Mouse (Mus musculus) adrenal gland (tissue): Measurements from ENCODE around the gene Btrc.

Experiments
- intact Hi-C: fragments of 180-260 bp; cut with DNase I; formaldehyde crosslinking; loops from one replicate; pipeline ENCODE4 v1.15.1; 2025

Btrc gene

DNA sequence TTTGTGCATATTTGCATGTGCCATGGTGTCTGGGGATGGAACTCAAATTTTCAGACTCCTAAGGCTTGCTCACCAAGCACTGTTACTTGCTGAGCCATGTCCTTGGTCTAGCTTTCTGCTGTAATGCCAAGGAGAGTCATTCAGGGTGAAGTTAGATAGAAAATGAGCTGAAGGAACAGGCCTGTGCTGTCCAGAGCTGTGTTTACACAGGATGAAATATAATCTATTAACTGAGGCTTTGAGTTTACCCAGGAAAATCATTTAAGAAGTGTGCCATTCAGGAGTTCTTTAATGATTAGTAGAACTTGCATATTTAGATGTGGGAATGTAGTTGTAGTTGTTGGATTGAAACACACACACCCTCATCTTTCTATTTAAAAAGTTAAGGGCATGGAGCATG is 54.1 kb downstream of the Btrc start:
- intact Hi-C loops = no loop called here

DNA sequence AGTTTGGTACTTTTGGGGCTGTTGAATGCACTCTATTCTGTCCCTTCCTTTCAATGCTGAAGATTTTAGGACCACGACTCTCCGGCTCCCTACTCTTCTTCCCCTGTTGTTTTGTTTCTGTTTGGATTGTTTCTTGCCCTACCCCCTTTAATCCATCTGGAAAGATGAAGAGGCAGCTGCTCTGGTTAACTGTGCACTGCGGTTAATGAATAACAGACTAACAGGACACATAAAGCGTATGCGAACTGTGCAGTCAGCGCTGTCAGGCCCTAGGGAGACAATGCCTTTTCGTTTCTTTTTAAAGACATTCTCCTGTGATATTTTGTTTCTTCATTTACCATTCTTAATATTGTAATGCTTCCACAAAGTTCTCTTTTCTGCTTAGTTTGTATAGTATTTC is 58.7 kb downstream of the Btrc start:
- intact Hi-C loops = no loop called here

DNA sequence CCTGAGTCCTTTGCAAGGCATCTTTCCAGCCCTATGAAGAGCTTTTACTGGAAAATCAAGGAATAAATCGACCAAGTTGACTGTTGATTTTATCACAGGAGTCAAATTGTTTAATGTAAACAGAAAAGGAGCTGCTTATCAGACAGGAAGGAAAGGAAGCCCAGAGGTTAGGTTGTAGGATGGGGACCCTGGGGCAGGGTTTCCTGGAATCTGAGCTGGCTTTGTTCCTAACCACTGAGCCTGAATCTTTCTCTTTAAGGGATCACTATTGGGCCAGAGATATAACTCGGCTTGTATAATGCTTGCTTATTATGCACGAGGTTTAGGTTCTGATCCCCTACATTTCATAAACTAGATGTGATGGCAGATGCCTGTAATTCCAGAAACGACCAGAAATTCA is 64.6 kb downstream of the Btrc start:
- intact Hi-C loops = loop anchor here (5.0 kb wide), 1 partner anchor 41 kb away; no protein-coding TSS in a partner anchor

DNA sequence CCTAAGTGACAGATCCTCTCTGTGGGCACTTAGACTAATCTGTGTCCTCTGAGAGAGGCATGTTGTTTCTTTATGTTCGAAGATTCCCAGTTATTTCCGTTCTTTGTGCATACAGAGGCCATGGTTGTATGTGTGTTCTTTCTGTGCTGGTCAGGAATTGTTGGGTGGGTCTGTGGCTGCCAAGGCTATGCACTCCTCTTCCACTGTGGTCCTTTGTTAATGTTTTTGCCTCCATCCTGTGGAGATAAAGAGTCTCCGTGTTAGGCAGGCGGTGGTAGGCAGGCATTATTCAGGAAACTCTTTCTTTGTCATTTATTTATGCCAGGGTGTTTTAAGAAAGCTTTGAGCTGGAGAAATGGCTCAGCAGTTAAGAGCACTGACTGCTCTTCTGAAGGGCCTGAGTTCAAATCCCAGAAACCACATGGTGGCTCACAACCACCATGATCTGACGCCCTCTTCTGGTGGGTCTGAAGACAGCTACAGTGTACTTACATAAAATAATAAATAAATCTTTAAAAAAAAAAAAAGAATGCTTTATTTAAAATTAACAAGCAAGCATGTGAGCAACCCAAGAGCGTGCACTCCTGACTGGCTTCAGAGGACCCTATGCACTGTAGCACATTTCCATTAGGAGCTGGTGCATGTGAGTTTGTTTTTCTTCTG is 67.6 kb downstream of the Btrc start:
- intact Hi-C loops = no loop called here

DNA sequence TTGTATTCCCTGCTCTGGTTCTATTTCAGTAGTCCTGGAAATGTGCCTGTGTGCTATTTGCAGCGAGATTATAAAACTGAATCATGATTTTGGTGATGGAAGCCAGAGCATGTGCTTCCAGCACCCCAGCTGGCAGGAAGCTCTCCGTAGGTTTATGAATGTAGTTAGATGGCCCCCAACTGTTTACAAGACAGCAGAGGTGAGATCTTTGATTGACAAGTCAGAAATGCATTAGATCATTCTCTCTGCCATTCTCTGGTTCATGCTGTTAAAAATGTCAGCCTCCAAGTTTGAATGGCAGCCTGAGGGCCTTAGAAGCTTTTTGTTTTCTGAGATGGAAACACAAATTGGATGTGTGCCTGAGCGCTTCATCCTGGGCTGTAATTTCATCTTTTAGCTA is 68.8 kb downstream of the Btrc start:
- intact Hi-C loops = no loop called here

DNA sequence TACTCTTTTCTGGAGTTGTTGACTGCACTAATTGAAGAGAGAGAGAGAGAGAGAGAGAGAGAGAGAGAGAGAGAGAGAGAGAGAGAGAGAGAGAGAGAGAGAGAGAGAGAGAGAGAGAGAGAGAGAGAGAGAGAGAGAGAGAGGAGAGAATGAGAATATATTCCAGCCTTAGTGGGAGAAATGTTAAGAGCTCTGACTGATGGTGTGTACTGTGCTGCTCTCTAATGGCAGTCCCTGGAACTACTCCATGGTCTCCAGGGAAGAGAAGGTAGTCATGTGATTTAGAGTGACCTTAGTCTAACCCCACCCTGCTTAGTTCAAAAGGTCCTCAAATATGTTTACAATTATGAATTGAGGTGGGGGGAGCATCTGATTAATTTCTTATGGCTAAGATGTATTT is 72.5 kb downstream of the Btrc start:
- intact Hi-C loops = loop anchor here (5.0 kb wide), 3 partner anchors 134 to 214 kb away; no protein-coding TSS in a partner anchor

DNA sequence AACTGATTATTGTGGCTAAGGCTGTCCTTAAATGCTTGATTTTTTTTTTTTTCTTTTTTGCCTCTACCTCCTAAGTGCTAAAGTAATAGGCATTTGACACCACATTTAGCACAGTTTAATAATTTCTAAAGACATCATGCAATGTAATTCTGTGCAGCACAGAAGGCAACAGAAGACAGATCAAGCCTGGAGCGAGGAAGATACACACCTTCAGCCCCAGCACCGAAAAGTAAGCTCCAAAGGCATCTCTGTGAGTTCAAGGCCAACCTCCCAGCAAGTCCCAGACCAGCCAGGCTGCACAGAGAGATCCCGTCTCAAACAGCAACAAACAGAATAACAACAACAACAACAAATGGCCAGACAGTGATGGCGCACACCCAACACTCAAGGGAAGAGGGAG is 73.6 kb downstream of the Btrc start:
- intact Hi-C loops = loop anchor here (5.0 kb wide), 3 partner anchors 135 to 215 kb away; no protein-coding TSS in a partner anchor

DNA sequence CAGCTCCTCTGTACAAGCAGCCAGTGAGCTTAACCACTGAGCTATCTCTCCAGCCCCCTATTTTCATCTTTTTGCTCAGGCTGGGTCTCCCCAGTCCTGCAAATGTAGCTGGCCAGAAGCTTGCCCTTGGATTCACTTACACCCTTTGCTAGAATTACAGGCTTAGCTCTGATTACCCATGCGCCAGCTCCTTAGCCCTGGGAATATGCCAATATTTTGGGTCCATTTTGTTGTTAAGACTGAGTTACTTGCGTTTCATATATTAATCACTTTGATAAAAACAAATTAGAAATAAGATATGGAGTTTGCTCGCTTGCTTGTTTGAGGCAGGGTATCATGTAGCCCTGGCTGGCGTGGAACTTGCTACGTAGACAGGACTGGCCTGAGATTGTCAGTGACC is 74.7 kb downstream of the Btrc start:
- intact Hi-C loops = loop anchor here (5.0 kb wide), 3 partner anchors 136 to 216 kb away; no protein-coding TSS in a partner anchor

DNA sequence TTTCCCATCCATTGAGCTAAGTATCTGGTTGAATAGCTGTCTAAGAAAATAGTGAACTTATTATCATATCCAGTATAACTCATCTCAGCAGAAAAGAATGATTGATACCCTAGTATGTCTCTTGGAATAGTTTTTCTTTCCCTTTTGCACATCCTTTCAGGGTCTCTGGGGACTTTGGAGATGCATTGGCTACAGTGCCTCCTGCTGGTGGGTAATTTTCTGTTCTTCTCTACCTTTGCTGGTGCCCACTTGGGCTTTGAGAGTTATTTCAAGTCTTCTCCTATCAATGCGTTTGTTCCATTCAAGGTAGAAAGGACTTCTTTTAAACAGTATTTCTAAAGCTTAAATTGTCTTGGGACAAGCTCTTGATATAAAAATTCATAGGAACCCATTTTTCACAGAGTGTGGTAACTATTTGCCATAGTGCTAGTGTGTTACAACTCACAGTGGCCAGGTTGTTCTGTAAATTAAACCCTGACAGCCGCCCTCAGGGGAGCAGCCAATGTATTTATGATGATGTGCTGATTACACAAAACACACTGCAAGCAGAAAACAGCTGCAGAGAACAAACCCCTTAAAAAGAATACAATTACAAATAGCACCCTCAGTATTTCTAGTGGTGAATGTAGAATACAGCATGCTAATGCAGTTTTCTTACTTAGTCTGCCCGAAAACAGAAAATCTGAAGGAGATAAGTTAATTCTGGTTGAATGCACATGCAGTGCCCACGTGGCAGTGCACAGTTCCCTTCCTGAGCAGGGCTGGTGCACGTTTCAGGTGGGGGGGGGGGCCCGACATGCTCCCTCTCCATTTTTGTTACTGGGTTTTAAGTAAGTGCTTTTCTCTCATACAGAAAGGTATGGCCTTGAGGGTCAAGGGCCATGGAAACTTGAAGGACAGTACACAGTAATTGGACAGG is 75.7 kb downstream of the Btrc start:
- intact Hi-C loops = loop anchor here (5.0 kb wide), 3 partner anchors 137 to 217 kb away; no protein-coding TSS in a partner anchor

DNA sequence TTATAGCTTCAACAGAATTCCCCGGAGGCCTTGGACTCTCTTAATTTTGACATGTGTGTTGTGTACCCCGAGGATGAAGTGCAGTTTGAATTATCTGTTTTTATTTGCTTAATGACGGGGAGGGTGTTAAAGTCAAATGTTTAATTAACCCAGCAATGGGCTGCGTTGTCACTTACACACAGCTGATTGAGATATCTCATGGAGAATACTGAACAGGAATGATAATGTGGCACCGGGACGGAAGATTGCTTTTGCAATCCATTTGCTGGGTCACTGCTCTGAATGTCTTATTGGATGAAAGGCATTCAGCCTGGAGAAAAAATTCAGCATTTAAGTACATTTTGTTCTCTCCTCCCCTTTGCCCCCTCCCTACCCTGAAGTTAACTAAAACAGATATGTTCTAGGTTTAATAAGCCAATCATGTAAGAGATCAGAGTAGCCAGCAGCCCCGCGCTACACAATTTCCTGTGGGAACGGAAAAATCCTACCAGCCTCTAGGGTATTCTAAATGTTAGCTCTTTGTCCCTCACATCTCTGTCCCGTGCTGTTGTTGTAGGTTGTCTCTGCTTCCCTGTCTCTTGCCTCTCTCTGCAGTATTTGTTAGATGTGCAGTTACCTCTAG is 77.1 kb downstream of the Btrc start:
- intact Hi-C loops = no loop called here

DNA sequence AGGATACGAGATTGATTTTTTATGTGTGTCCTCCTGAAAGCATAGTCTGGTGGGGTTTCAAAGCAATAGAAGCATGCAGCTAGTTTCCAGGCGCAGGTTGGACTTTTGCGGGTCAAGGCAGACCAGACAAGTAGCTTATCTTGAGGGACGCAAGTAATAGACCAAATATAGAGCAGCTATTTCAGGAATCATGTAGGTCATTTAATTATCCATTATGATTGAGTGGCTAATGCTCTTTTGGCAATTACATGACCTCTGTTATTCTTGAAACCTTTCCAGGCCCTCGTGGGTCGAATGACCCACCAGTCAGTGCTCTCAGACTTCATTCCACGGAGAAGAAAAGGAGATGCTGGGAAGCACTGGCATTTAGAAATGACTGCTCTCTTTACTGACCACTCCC is 78.2 kb downstream of the Btrc start:
- intact Hi-C loops = no loop called here

DNA sequence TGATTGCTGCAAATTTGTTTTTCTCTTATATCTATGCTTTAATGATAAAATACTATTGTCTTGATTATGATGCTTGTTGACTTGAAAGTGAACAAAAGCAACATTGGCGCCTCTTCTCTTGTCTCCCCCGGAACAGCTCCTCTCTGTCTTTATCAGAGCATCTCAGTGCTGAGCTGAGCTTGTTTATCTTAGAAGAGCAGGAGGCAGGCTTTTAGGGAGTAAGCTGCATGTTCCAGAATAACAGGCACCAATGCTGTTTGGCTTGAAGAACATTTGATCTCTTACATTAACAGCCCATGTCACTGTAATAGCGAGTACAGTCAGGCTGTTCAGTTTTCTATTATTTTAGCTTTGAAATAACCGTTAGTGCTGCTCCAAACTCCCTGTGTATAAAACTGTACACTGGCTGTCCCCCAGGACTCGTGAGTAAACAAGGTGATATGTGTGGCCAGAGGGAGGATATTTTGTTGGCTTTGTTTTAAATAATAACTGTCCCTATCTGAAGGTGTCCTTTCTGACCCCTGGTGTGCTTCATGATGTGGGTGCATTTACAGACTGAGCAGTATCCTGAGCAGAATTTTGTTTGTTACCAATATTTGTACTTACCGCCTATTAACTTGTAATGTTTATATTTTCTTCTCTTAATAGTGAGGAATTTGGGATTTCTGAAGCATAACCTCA is 81.9 kb downstream of the Btrc start:
- intact Hi-C loops = loop anchor here (5.0 kb wide), 1 partner anchor 97 kb away; no protein-coding TSS in a partner anchor

DNA sequence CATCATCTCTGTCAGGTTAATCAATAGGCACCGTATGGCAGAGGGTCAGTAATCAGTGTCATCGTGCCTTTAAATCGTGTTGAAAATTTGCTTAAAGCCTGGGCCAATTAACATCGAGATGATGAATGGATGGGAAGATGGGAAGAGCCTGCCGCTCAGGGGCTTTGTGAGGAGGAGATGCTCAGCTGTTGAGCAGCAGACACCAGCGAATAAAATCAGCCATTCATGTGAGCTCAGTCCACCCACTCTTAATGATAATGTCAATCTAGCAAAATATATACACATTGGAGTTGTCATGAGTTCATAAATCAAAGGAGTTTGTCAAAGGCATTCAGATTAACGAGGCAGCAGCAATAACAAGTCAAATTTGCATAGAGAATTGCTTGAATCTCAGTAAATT is 83.1 kb downstream of the Btrc start:
- intact Hi-C loops = loop anchor here (5.0 kb wide), 1 partner anchor 96 kb away; no protein-coding TSS in a partner anchor

DNA sequence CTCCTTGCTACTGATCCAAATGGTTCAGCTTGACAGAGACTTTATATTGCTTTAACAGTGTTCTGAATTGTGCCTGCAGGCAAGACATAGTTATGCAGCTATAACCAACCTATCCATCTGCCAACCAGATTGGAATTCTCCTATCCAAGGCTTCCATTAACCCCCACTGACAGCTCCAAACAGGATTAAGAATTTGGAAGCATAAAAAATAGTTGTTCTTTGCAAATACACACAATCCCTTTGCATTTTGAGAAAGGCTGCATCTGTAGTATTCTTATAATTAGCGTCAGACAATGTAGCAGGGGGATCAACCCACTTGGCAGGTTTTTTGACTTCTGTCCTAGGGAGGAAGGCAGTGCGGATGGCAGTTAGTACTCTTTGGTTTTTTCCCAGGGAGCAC is 83.7 kb downstream of the Btrc start:
- intact Hi-C loops = loop anchor here (5.0 kb wide), 1 partner anchor 95 kb away; no protein-coding TSS in a partner anchor

DNA sequence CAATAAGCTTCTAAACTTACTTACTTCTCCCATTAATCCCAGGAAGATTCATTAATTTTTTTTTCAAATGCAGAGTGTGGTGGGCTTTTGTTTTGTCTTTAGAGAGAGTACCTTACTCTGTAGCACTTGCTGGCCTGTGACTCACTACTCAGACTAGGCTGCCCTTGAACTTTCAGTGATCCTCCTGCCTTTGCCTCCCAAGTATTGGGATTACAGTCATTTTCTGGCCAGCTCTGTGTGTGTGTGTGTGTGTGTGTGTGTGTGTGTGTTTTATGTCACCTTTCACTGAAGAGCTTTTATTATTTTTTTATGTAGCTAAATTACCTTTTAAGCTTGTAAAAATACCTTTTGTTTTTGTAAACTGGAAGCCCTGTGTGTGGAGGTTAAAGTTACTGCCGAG is 84.4 kb downstream of the Btrc start:
- intact Hi-C loops = loop anchor here (5.0 kb wide), 1 partner anchor 94 kb away; no protein-coding TSS in a partner anchor

DNA sequence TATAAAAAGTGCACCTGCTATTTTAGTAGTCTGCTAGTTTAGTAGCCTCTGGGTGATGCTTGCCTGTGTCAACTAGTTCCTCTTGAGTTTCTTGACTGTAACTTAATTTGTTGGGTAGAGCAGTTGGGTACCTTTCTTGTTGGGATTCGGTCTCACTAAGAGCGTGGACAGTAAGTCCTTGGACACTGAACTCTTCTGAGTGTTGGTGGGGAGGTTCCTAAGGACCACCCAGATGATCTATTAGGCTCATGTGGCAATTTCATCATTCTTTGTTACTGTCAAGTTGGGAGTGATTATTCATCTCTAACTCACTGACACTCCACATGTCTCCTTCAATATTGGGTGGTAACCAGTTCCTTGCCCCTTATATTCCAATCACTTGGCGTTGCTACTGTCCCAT is 90.9 kb downstream of the Btrc start:
- intact Hi-C loops = no loop called here

DNA sequence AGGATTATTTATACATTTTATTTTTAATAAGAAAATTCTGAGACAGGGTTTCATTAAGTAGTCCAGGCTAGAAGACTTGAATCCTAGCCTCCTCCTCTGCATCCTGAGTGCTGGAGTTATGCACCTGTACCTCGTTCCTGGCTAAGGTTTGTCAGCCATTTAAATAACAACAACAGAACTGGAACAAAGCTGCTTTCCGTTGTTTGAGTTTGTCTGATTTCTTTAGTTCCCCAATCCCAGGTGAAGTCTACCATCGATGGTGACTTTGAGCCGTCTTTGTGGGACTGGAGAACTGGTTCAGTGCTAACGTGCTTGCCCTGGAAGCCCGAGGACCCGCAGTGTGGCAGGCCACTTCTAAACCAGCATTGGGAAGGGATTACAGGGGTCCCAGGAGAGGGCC is 93.4 kb downstream of the Btrc start:
- intact Hi-C loops = no loop called here

DNA sequence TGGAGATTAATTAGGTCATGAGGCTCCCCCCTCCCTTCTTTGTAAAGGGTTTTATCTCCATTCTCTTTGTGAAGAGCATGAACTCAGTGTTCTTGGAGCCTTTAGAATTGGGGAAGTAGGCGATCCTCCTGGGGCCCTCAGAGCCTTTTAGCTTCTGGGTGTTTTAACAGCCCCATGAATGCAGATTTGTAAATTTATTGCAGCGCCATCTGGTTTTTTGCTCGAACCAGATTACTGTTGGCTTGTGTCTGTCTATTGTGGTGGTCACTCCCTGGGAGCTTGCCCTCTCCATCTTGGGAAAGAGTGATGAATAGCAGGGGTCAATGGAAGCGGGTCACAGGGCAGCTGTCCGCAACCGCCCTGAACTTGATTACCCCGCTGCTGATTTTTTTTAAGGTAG is 95.2 kb downstream of the Btrc start:
- intact Hi-C loops = no loop called here

DNA sequence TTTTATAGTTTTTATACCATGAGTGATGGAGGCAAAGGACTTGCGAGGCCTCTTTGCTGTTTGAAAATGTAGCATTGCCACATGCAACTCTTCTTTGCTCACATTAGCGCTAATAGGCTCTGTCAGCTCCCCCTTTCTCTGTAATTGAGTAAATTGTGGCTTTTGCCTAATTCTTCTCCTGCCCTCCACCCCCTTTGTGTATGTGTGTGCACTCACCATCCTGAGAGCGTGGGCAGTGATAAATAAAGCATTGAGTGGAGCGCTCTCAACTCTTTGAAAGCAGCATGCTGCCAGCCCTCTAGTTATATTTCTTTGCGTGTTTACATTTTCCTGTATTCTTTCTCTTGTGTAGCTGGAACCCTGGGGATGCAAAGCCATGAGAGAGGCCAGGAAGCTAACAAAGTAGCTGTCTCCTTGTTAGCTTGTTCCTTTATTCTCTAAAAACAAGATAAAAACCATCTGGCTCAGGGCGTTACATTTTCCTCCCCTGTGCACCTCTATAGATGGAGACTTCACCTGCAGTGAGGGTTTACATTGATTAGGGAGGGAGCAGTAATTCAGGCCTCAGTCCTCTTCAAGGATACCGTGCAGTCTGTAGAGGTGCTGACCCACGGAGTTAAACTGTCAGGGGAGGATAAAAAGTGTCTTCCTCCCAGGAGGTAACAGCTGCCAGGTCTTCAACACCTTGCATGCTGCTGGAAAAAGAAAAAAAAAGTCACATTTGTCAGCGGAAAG is 96.6 kb downstream of the Btrc start:
- intact Hi-C loops = no loop called here
